24 mouse cellular contexts compared by ENCODE assay signal in genomic region chr11:52433797-52434195, GRCm38 (mm10).
"Had no signal": no experiment of that assay in that cellular context is flagged by ENCODE, and none has a peak within 500 bp of the region (broad histone marks: within the 10 kb centered on the region; RNA-seq: fewer than 3 reads in every experiment).

No protein-coding gene starts in this region.

- DNase-seq: left cerebral cortex, postnatal 4 days; liver; liver, embryonic 13.5 days; liver, postnatal 0 days; lung, adult 2 months; midbrain, embryonic 14.5 days had no signal

- ATAC-seq: liver, embryonic 12.5 days; liver, postnatal 0 days; midbrain, embryonic 13.5 days; midbrain, embryonic 15.5 days; midbrain, embryonic 16.5 days had no signal

- H3K27ac ChIP-seq: limb, embryonic 10.5 days; limb, embryonic 12.5 days; limb, embryonic 13.5 days; limb, embryonic 15.5 days; liver, embryonic 12.5 days; liver, embryonic 13.5 days; liver, embryonic 14.5 days; liver, embryonic 15.5 days; lung, embryonic 15.5 days; macrophage; midbrain, embryonic 10.5 days; midbrain, embryonic 12.5 days; midbrain, embryonic 13.5 days; midbrain, embryonic 15.5 days; neural tube, embryonic 12.5 days; neural tube, embryonic 13.5 days had no signal

- H3K4me3 ChIP-seq: limb, embryonic 10.5 days; limb, embryonic 12.5 days; limb, embryonic 13.5 days; limb, embryonic 15.5 days; liver, embryonic 12.5 days; liver, embryonic 13.5 days; liver, embryonic 15.5 days; lung, embryonic 15.5 days; megakaryocyte, embryonic 14.5 days; midbrain, embryonic 10.5 days; midbrain, embryonic 12.5 days; midbrain, embryonic 13.5 days; midbrain, embryonic 15.5 days; myocyte; neural tube, embryonic 12.5 days; neural tube, embryonic 13.5 days had no signal
